Mouse (Mus musculus): ENCODE measurements around the gene Gm3173.
"Not testable (repeated sequence)": the region's sequence is repeated elsewhere in the genome, so short reads cannot be mapped to it uniquely, and the experiment has no call there.

Gm3173 gene

GRCm38 (mm10) chr14:4430692-4431091 is at the start of gene Gm3173:
Gene Gm3173, plus strand, starts transcription at chr14:4430992.
- DNase-seq (ENCODE audit: low read depth in 1 of 2, low spot score in 2 of 2), result not testable (repeated sequence)

GRCm38 (mm10) chr14:4385606-4386005 is 45.2 kb upstream of the Gm3173 start:
- not testable (repeated sequence) for DNase-seq (ENCODE audit: low read depth in 1 of 2, low spot score in 2 of 2)

- not testable (repeated sequence) for DNase-seq (ENCODE audit: low read depth in 1 of 2, low spot score in 2 of 2)
Measured at GRCm38 (mm10) chr14:4392841-4393530, 37.8 kb upstream of the Gm3173 start.

- DNase-seq (ENCODE audit: low read depth in 1 of 2, low spot score in 2 of 2), result not testable (repeated sequence)
Measured at GRCm38 (mm10) chr14:4397226-4397625, 33.6 kb upstream of the Gm3173 start, which contains the start of gene Gm3159. Gene Gm3159, plus strand, starts transcription at chr14:4397526.

GRCm38 (mm10) chr14:4398624-4399023 is 32.2 kb upstream of the Gm3173 start:
- not testable (repeated sequence) for DNase-seq (ENCODE audit: low read depth in 1 of 2, low spot score in 2 of 2)

- not testable (repeated sequence) for DNase-seq (ENCODE audit: low read depth in 1 of 2, low spot score in 2 of 2)
Measured at GRCm38 (mm10) chr14:4400115-4400789, 30.5 kb upstream of the Gm3173 start.

- DNase-seq (ENCODE audit: low read depth in 1 of 2, low spot score in 2 of 2), result not testable (repeated sequence)
Measured at GRCm38 (mm10) chr14:4401245-4401644, 29.5 kb upstream of the Gm3173 start.

- not testable (repeated sequence) for DNase-seq (ENCODE audit: low read depth in 1 of 2, low spot score in 2 of 2)
Measured at GRCm38 (mm10) chr14:4403840-4404239, 27.0 kb upstream of the Gm3173 start.

GRCm38 (mm10) chr14:4409939-4410338 is 20.9 kb upstream of the Gm3173 start:
- DNase-seq (ENCODE audit: low read depth in 1 of 2, low spot score in 2 of 2), result not testable (repeated sequence)

- DNase-seq (ENCODE audit: low read depth in 1 of 2, low spot score in 2 of 2), result not testable (repeated sequence)
Measured at GRCm38 (mm10) chr14:4414965-4415835, 15.6 kb upstream of the Gm3173 start, which contains the start of gene Gm3164. Gene Gm3164, plus strand, starts transcription at chr14:4415448.

- not testable (repeated sequence) for DNase-seq (ENCODE audit: low read depth in 1 of 2, low spot score in 2 of 2)
Measured at GRCm38 (mm10) chr14:4481445-4481844, 50.7 kb downstream of the Gm3173 start, which contains the start of gene Gm3182. Gene Gm3182, plus strand, starts transcription at chr14:4481745.

GRCm38 (mm10) chr14:4499425-4499824 is 68.6 kb downstream of the Gm3173 start:
- not testable (repeated sequence) for DNase-seq (ENCODE audit: low read depth in 1 of 2, low spot score in 2 of 2)

- DNase-seq (ENCODE audit: low read depth in 1 of 2, low spot score in 2 of 2), result not testable (repeated sequence)
Measured at GRCm38 (mm10) chr14:4555105-4555504, 124.3 kb downstream of the Gm3173 start, which contains the start of gene Gm3047. Gene Gm3047, plus strand, starts transcription at chr14:4555405.

Measured in monocyte, adult 2 months (primary cell).